Mouse (Mus musculus) intestine, embryonic 16.5 days (tissue): ENCODE results near the gene Hpse2. TPM values are rescaled to one million over a fixed set of nuclear protein-coding genes. Genes with fewer than 3 reads are reported as not detected.

Source experiments
- ATAC-seq: fragments of 200-750 bp; cut with Nextera tagmentation; 2 replicates; pipeline ENCODE4 v1.8.0; 2017; ENCODE audit warnings: moderate TSS enrichment, moderate library complexity
- H3K27ac ChIP-seq: fragments of 300-500 bp; sonication (generic); 2 replicates; pipeline ENCODE4 v1.5.1; 2014; ENCODE audit warnings: mild to moderate bottlenecking, low read length
- H3K27me3 ChIP-seq: fragments of 300-500 bp; sonication (generic); replicated peaks from 2 replicates; pipeline ENCODE4 v1.6.1; 2014; ENCODE audit warnings: low read length, control low read depth, mixed read lengths; ENCODE audit not compliant: control insufficient read depth, insufficient read depth
- H3K36me3 ChIP-seq: fragments of 300-500 bp; sonication (generic); 2 replicates; pipeline ENCODE4 v1.6.1; 2014; ENCODE audit warnings: low read length, control low read depth; ENCODE audit not compliant: control insufficient read depth, insufficient read depth
- H3K4me1 ChIP-seq: fragments of 300-500 bp; sonication (generic); 2 replicates; pipeline ENCODE4 v1.6.1; 2014; ENCODE audit warnings: low read length, control low read depth, mixed read lengths; ENCODE audit not compliant: control insufficient read depth, insufficient read depth
- H3K4me2 ChIP-seq: fragments of 300-500 bp; sonication (generic); 2 replicates; pipeline ENCODE4 v1.6.1; 2014; ENCODE audit warnings: low read depth, low read length, control low read depth
- H3K4me3 ChIP-seq: fragments of 300-500 bp; sonication (generic); 2 replicates; pipeline ENCODE4 v1.5.1; 2014; ENCODE audit warnings: mild to moderate bottlenecking, low read length
- H3K9ac ChIP-seq: fragments of 300-500 bp; sonication (generic); 2 replicates; pipeline ENCODE4 v1.6.1; 2014; ENCODE audit warnings: low read depth, low read length
- H3K9me3 ChIP-seq: fragments of 300-500 bp; sonication (generic); 2 replicates; pipeline ENCODE4 v1.6.1; 2016; ENCODE audit warnings: low read length, control low read depth; ENCODE audit not compliant: control insufficient read depth
- WGBS: fragments of 180-500 bp; shearing (Covaris S2); extraction: QIAGEN DNeasy Blood & Tissue Kit; methylation state at CpG from one replicate; pipeline ENCODE4 v1.1.7; 2014; 5-methylcytosine and 5-hydroxymethylcytosine counted together
- polyA plus RNA-seq: library from polyadenylated mRNA; unstranded; fragments of >200 nt; fragmentation: Nextera tagmentation; extraction: Ambion mirVana; gene quantifications from 2 replicates; pipeline ENCODE4 v1.2.1, GENCODE M21; 2015

Hpse2 gene
- polyA plus RNA-seq, 1 experiment from 2014 or later, result 14.1 TPM

DNA sequence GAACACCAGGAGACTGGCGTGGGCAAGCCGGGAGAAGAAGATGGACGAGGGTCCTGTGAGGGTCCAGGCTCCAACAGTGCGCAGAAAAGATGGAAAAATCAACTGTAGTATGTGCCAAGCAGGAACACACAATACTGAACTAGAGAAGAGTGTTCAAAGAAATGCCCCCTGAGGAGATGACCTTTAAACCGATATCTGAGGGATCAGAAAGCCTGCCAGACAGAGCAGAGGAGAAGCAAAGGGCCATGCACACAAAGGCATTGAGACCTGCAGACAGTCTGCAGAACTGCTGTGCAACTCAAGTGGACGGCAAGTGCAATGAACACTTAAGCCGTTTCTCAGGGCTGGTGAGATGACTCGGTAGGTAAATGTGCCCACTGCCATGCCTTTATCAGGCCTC, 620.8 kb downstream of the Hpse2 start:
- Histone ChIP-seq H3K27me3 (no peaks in the 10 kb centered on the region), H3K27ac (no peak overlapping the region), H3K9ac (no peak overlapping the region), H3K4me1 (no peaks in the 10 kb centered on the region), H3K4me2 (no peak overlapping the region), H3K9me3 (no peaks in the 10 kb centered on the region), H3K36me3 (0 out of 2 replicates have a peak, but pooled peaks cover 2% of the 10 kb centered on the region), H3K4me3 (no peak overlapping the region)
- WGBS, result 75% methylated on average over 8 of the region's 8 CpGs
- ATAC-seq, result no peak

DNA sequence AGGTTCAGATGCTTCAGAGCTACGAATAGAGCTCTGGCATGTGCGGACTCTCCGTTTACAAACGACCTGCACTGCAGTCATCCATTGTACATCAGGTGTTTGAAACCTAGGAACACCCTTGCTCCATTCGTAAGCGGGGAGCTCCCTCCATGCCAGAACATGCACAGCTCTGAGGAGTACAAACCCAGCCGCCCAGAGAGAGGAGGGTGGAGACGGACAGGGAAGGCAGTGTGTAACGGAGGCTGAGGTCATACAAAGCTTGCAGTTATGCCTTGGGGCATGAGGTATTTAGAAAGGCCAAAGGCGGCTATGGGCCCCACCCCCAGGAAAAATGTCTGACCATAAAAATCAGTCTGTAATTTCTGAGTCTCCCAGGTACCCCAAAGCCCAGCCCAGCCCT, 623.8 kb downstream of the Hpse2 start:
- H3K9me3 ChIP-seq, result no peaks in the 10 kb centered on the region
- WGBS, result 60% methylated on average over 10 of the region's 10 CpGs
- 0 out of 2 replicates have a peak, but pooled peaks cover under 1% of the 10 kb centered on the region for H3K36me3 ChIP-seq
- H3K9ac ChIP-seq, result no peak overlapping the region
- no peak for ATAC-seq
- no peaks in the 10 kb centered on the region for H3K4me1 ChIP-seq
- no peak overlapping the region for H3K27ac ChIP-seq
- no peak overlapping the region for H3K4me3 ChIP-seq
- no peak overlapping the region for H3K4me2 ChIP-seq
- no peaks in the 10 kb centered on the region for H3K27me3 ChIP-seq

DNA sequence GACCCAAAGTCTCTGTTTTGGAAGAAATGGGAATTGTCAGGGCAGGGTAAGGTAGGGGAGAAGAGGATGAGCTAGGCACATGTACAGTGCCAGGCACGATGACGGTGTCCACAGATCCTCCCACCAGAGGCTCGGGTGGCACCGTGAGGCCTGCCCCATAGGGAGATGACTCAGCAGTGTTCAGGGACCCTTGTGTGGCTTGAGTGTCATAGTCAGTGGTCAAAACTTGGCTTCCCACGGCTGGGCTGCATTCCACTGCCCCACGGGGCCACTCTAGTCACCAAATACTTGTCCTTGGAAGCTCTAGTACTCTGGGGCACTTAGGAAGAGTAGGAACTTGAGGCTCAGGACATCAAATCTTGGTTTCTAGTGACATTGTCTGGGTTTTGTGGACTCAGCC, 631.5 kb downstream of the Hpse2 start:
- Histone ChIP-seq H3K9me3 (no peaks in the 10 kb centered on the region), H3K27me3 (no peaks in the 10 kb centered on the region), H3K4me3 (no peak overlapping the region), H3K4me1 (peaks cover 14% of the 10 kb centered on the region), H3K27ac (no peak overlapping the region), H3K9ac (no peak overlapping the region), H3K36me3 (no peaks in the 10 kb centered on the region), H3K4me2 (no peak overlapping the region)
- ATAC-seq, result no peak
- WGBS, result 91% methylated on average over 6 of the region's 6 CpGs

DNA sequence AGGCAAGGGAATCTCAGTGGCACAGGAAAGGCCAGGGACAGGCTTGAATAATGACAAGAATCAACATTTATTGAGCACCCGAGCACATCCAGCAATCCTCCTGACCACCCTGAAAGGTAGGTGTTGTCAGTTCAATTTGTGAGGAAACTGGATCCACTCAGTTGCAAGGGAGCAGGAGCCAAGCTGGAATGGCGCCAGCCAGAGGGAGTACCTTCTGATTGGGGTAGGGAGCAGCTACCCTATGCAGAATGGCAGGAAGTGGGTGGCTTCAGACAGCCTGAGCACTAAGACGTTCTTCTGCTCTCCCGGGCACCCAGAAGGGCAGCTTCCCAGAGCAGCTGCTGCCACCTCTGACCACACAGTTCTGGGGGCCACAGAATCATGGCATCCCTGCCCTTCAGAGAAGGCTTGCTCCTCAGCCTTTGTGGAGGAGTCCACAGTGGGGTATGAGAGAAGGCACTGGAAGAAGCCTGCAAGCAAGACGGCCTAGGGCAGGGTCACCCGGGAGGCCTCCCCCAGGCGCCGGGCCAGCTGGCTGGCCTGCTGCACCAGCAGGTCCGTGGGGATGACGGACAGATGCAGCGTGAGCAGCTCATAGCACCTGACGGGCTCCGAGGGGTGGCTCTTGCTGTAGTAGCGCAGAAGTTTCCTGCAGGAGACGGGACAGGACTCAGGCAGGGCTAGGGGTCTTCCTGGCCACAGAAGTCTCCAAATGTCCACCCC, 632.8 kb downstream of the Hpse2 start:
- no peaks in the 10 kb centered on the region for H3K9me3 ChIP-seq
- no peak for ATAC-seq
- H3K4me2 ChIP-seq, result no peak overlapping the region
- no peak overlapping the region for H3K4me3 ChIP-seq
- H3K9ac ChIP-seq, result no peak overlapping the region
- WGBS, result 68% methylated on average over 15 of the region's 15 CpGs
- no peaks in the 10 kb centered on the region for H3K36me3 ChIP-seq
- H3K27me3 ChIP-seq, result no peaks in the 10 kb centered on the region
- H3K27ac ChIP-seq, result no peak overlapping the region
- H3K4me1 ChIP-seq, result peaks cover 17% of the 10 kb centered on the region

DNA sequence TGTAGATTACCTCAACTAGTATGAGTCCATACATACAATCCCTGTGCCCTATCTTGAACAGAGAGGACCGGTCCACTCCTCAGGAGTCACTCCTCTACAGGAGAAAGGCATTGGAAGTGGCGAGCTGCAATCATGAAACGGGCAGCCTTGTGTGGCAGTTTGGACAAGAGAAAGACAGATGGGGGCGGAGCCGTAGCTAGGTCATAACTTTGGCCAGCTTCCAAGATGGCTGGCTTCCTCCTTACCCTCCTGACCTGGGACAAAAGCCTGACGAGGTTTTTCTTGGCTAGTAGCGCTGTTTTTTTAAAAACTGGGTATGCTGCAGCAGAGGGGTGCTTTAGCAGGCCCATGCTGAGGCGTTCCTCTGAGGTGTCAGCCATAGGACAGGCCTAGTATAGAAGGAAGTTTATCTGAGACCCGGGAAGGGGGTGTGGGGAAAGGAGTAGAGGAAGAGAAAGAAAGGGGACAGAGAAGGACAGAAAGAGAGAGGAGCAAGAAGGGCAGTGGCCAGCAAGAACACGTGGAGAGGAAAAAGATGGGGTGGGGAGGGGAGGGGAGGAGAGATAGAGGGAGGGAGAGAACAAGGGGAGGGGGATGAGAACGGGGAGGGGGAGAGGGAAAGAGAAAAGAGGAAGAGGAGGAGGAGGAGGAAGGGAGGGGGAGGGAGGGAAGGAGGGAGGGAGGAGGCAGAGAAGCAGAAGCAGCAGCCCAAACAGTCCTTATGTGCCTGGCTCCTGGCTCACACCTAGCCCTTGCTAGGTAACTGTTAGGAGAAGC, 634.8 kb downstream of the Hpse2 start:
- Histone ChIP-seq H3K4me1 (peaks cover 20% of the 10 kb centered on the region), H3K36me3 (no peaks in the 10 kb centered on the region)

DNA sequence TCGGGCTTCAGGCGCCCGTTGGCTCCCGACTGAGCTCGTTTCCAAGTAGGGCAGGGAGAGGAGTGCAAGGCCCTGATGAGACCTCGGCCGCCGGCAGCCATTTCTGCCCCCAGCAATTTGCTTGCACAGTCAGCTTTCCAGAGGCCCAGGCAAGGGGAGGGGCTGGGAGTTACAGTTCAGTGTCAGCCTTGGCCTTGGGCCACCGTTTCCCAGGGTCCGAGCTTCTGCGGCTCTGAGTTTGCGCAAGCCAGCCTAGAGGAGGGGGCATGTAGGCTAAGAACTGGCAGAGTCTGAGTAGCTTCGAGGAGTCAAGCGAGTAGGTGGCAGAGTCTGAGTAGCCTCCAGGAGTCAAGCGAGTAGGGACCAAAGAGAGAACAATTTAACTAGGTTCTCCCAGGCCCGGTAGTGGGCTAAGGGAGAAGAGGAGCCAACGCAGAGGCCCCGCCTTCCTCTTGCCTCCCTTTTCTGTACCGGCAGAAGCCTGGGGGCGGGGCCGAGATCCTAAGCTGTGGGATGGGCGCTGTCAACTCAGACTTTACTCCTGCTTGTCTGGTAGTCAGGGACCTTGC, 635.7 kb downstream of the Hpse2 start, which contains the start of gene Pyroxd2:
Gene Pyroxd2 (minus strand): TSS at position 413 of the 569 bp plus-strand sequence.
- Histone ChIP-seq H3K36me3 (no peaks in the 10 kb centered on the region), H3K4me2 (peak within 1 kb of the TSS; percentile 70), H3K9ac (peak within 1 kb of the TSS; percentile 88), H3K27me3 (no peaks in the 10 kb centered on the region), H3K4me1 (peaks cover 20% of the 10 kb centered on the region), H3K27ac (peak within 1 kb of the TSS; percentile 95), H3K9me3 (no peaks in the 10 kb centered on the region), H3K4me3 (peak within 1 kb of the TSS; percentile 52)
- 2% methylated on average over 22 of the region's 22 CpGs for WGBS
- peak; percentile 91 for ATAC-seq

More for the DNA sequence above, 634.8 kb downstream of the Hpse2 start:
- H3K27ac ChIP-seq, result peak overlapping the region; percentile 95
- peak overlapping the region; percentile 52 for H3K4me3 ChIP-seq
- no peaks in the 10 kb centered on the region for H3K27me3 ChIP-seq
- peak overlapping the region; percentile 88; the same call in 1 of the 2 replicates for H3K9ac ChIP-seq
- 18% methylated on average over 11 of the region's 11 CpGs for WGBS
- peak; percentile 48 for ATAC-seq
- H3K9me3 ChIP-seq, result no peaks in the 10 kb centered on the region
- peak overlapping the region; percentile 70 for H3K4me2 ChIP-seq

DNA sequence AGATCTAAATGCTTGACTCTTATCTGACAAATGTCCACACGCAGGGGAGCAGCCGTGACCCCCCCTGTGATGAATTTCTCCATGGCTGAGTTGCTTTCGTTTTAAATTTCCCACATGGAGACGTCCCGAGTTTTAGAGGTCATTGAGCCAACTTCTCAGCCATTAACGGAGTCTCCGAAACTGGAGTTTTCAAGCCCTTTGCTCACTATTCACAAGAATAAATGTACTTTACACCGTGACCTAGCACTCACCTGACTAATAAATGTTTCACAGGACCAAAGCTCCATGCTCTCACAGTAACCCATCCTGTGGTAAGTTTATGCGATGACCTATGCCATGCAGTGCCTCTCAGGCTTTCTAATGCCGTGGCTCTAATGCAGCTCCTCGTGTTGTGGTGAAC, 638.0 kb downstream of the Hpse2 start:
- Histone ChIP-seq H3K27ac (peak overlapping the region; percentile 59; the same call in 1 of the 2 replicates), H3K9ac (0 out of 2 replicates have a peak overlapping the region, but pooled peaks have one; percentile 6), H3K4me1 (peaks cover 20% of the 10 kb centered on the region), H3K4me2 (no peak overlapping the region), H3K4me3 (no peak overlapping the region), H3K9me3 (no peaks in the 10 kb centered on the region), H3K36me3 (no peaks in the 10 kb centered on the region), H3K27me3 (no peaks in the 10 kb centered on the region)
- ATAC-seq, result no peak
- 61% methylated on average over 11 of the region's 11 CpGs for WGBS

DNA sequence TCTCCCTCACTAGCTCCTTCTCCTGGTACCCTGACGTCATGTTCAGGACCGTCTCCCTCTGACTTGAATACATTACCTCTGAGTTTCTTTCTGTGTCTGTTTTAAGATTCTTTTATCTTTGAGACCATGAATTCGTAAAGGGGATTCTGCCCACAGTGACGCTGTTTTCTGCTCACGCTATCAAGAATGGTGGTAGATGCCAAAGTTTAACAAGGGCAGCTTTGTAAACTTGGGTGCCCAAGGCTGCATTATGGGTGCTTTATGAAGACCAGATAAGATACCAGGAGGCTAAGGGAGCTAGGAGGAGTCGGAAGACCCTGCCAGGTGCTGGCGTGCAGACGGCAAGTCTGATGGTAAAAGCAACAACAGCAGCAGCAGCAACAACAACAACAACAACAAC, 641.5 kb downstream of the Hpse2 start:
- no peaks in the 10 kb centered on the region for H3K36me3 ChIP-seq
- no peak overlapping the region for H3K4me2 ChIP-seq
- 89% methylated on average over 8 of the region's 8 CpGs for WGBS
- no peaks in the 10 kb centered on the region for H3K9me3 ChIP-seq
- H3K9ac ChIP-seq, result no peak overlapping the region
- H3K27me3 ChIP-seq, result no peaks in the 10 kb centered on the region
- peaks cover 22% of the 10 kb centered on the region for H3K4me1 ChIP-seq
- no peak overlapping the region for H3K4me3 ChIP-seq
- H3K27ac ChIP-seq, result no peak overlapping the region
- ATAC-seq, result no peak

DNA sequence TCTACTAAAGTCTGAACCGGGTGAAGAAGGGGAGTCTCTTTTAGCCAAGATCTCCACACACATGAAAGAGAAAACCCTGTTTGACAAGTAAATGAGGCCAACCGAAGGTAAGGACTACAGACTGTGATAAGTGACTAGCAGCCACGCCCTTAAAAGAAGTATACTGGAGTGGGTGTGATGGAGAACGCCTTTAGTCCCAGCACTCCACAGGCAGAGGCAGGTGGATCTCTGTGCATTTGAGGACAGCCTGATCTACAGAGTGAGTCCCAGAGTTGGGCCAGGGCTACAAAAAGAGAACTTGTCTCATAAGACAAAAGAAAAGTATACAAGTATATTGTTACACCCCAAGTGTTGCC, 642.3 kb downstream of the Hpse2 start:
- WGBS, result 61% methylated on average over 4 of the region's 4 CpGs
- Histone ChIP-seq H3K9ac (no peak overlapping the region), H3K4me2 (no peak overlapping the region), H3K36me3 (no peaks in the 10 kb centered on the region), H3K9me3 (no peaks in the 10 kb centered on the region), H3K4me3 (no peak overlapping the region), H3K27ac (no peak overlapping the region), H3K27me3 (no peaks in the 10 kb centered on the region), H3K4me1 (peaks cover 25% of the 10 kb centered on the region)
- no peak for ATAC-seq
